Mouse (Mus musculus) MEL (cell line): ENCODE results near the gene Naa35. TPM values are rescaled to one million over a fixed set of nuclear protein-coding genes. Genes with fewer than 3 reads are reported as not detected.

Source experiments
- DNase-seq: peaks from one replicate; pipeline ENCODE4 v3.0.0; 2011; ENCODE audit warnings: low read depth, low spot score
- H3K27ac ChIP-seq: 2 replicates; pipeline ENCODE4 v1.5.1; 2012; ENCODE audit warnings: low read depth, mild to moderate bottlenecking, control low read depth, low read length, moderate library complexity; ENCODE audit not compliant: control insufficient read depth
- H3K27me3 ChIP-seq, 2 experiments: fragments of 150-350 bp in 1 of 2; sonication (generic) in 1 of 2; 2 replicates each; pipeline ENCODE4 v1.6.1; 2012; ENCODE audit warnings: low read length in 2 of 2, mild to moderate bottlenecking in 2 of 2, improper control_type of control experiment in 1 of 2, moderate library complexity in 1 of 2; ENCODE audit not compliant: insufficient read depth in 2 of 2, control insufficient read depth in 1 of 2
- H3K36me3 ChIP-seq, 2 experiments: 2 replicates each; pipeline ENCODE4 v1.6.1; 2012 to 2014; ENCODE audit warnings: low read length in 2 of 2, improper control_type of control experiment in 1 of 2, inconsistent platforms in 1 of 2, mild to moderate bottlenecking in 1 of 2; ENCODE audit not compliant: insufficient read depth in 2 of 2, control insufficient read depth in 1 of 2
- H3K4me1 ChIP-seq, 2 experiments: fragments of 150-350 bp in 1 of 2; sonication (generic) in 1 of 2; 2 replicates each; pipeline ENCODE4 v1.6.1; 2012; ENCODE audit warnings: low read length in 2 of 2, improper control_type of control experiment in 1 of 2, mild to moderate bottlenecking in 1 of 2; ENCODE audit not compliant: insufficient read depth in 2 of 2, control insufficient read depth in 1 of 2
- H3K4me3 ChIP-seq, 2 experiments: fragments of 150-350 bp in 1 of 2; sonication (generic) in 1 of 2; 2 replicates each; pipeline ENCODE4 v1.5.1; 2012; ENCODE audit warnings: low read depth in 2 of 2, low read length in 2 of 2, mild to moderate bottlenecking in 2 of 2, moderate library complexity in 2 of 2, control low read depth in 1 of 2, improper control_type of control experiment in 1 of 2; ENCODE audit not compliant: control insufficient read depth in 1 of 2, insufficient read depth in 1 of 2
- H3K79me2 ChIP-seq: 2 replicates; pipeline ENCODE4 v1.6.1; 2012; ENCODE audit warnings: mild to moderate bottlenecking, low read length, moderate library complexity; ENCODE audit not compliant: control insufficient read depth, poor library complexity, insufficient read depth
- H3K9ac ChIP-seq: 2 replicates; pipeline ENCODE4 v1.6.1; 2012; ENCODE audit warnings: low read depth, mild to moderate bottlenecking, control low read depth, low read length, moderate library complexity; ENCODE audit not compliant: control insufficient read depth, poor library complexity, severe bottlenecking
- H3K9me3 ChIP-seq: fragments of 150-350 bp; sonication (generic); replicated peaks from 2 replicates; pipeline ENCODE4 v1.6.1; 2012; ENCODE audit warnings: mild to moderate bottlenecking, low read length, improper control_type of control experiment, moderate library complexity; ENCODE audit not compliant: insufficient read depth
- CHD2 ChIP-seq: IDR thresholded peaks from 2 replicates; pipeline ENCODE4 v1.6.1; 2011; ENCODE audit warnings: low read length, improper control_type of control experiment
- CTCF ChIP-seq, 3 experiments: IDR thresholded peaks in 2 of 3; conservative IDR thresholded peaks in 1 of 3; 2 replicates each; pipeline ENCODE4 v1.5.1; 2011 to 2012; ENCODE audit warnings: low read length in 3 of 3, low read depth in 2 of 3, mild to moderate bottlenecking in 2 of 3, improper control_type of control experiment in 1 of 3, inconsistent platforms in 1 of 3, mixed read lengths in 1 of 3, moderate library complexity in 1 of 3; ENCODE audit not compliant: control insufficient read depth in 1 of 3, insufficient read depth in 1 of 3, poor library complexity in 1 of 3, severe bottlenecking in 1 of 3
- EP300 ChIP-seq, 2 experiments: IDR thresholded peaks; 2 replicates each; pipeline ENCODE4 v1.6.1; 2011; ENCODE audit warnings: improper control_type of control experiment in 2 of 2, low read length in 2 of 2, low read depth in 1 of 2, mild to moderate bottlenecking in 1 of 2
- GABPA ChIP-seq: IDR thresholded peaks from 2 replicates; pipeline ENCODE4 v1.6.1; 2012; ENCODE audit warnings: low read depth, mild to moderate bottlenecking, inconsistent platforms, low read length, improper control_type of control experiment, moderate library complexity
- HCFC1 ChIP-seq: IDR thresholded peaks from 2 replicates; pipeline ENCODE4 v1.6.1; 2012; ENCODE audit warnings: low read depth, mild to moderate bottlenecking, inconsistent platforms, low read length, improper control_type of control experiment, moderate library complexity
- KAT2A ChIP-seq: conservative IDR thresholded peaks from 2 replicates; pipeline ENCODE4 v1.6.1; 2012; ENCODE audit warnings: low read depth, low read length, improper control_type of control experiment, inconsistent platforms
- MAFK ChIP-seq: IDR thresholded peaks from 2 replicates; pipeline ENCODE4 v1.6.1; 2011; ENCODE audit warnings: low read depth, mild to moderate bottlenecking, low read length, improper control_type of control experiment, borderline replicate concordance
- MAX ChIP-seq: IDR thresholded peaks from 2 replicates; pipeline ENCODE4 v1.6.1; 2011; ENCODE audit warnings: low read length, improper control_type of control experiment
- MAZ ChIP-seq: IDR thresholded peaks from 2 replicates; pipeline ENCODE4 v1.6.1; 2012; ENCODE audit warnings: low read depth, mild to moderate bottlenecking, inconsistent platforms, low read length, improper control_type of control experiment
- MEF2A ChIP-seq: IDR thresholded peaks from 2 replicates; pipeline ENCODE4 v1.6.1; 2014; ENCODE audit warnings: low read depth, mild to moderate bottlenecking, inconsistent platforms, low read length, improper control_type of control experiment; ENCODE audit not compliant: poor library complexity, insufficient replicate concordance, severe bottlenecking; ENCODE audit errors: extremely low read depth
- MXI1 ChIP-seq: IDR thresholded peaks from 2 replicates; pipeline ENCODE4 v1.6.1; 2011; ENCODE audit warnings: mild to moderate bottlenecking, low read depth, low read length, improper control_type of control experiment
- MYB ChIP-seq: IDR thresholded peaks from 2 replicates; pipeline ENCODE4 v1.6.1; 2011; ENCODE audit warnings: mild to moderate bottlenecking, low read depth, low read length, improper control_type of control experiment
- NELFE ChIP-seq: IDR thresholded peaks from 2 replicates; pipeline ENCODE4 v1.6.1; 2011; ENCODE audit warnings: low read depth, low read length, improper control_type of control experiment
- NRF1 ChIP-seq: IDR thresholded peaks from 2 replicates; pipeline ENCODE4 v1.6.1; 2014; ENCODE audit warnings: low read depth, mild to moderate bottlenecking, inconsistent platforms, low read length, improper control_type of control experiment, moderate library complexity; ENCODE audit not compliant: poor library complexity, insufficient read depth, severe bottlenecking
- POLR2A ChIP-seq, 2 experiments: IDR thresholded peaks; 2 replicates each; pipeline ENCODE4 v1.6.1; 2011 to 2012; ENCODE audit warnings: low read length in 2 of 2, mild to moderate bottlenecking in 2 of 2, control low read depth in 1 of 2, improper control_type of control experiment in 1 of 2, low read depth in 1 of 2, moderate library complexity in 1 of 2; ENCODE audit not compliant: control insufficient read depth in 1 of 2, insufficient read depth in 1 of 2, poor library complexity in 1 of 2
- POLR2AphosphoS2 ChIP-seq: IDR thresholded peaks from 2 replicates; pipeline ENCODE4 v1.6.1; 2011; ENCODE audit warnings: low read length, improper control_type of control experiment
- POLR2AphosphoS5 ChIP-seq: IDR thresholded peaks from 2 replicates; pipeline ENCODE4 v1.6.1; 2012; ENCODE audit warnings: low read depth, borderline replicate concordance, mild to moderate bottlenecking, inconsistent platforms, low read length, moderate library complexity, mixed read lengths
- RCOR1 ChIP-seq: IDR thresholded peaks from 2 replicates; pipeline ENCODE4 v1.6.1; 2012; ENCODE audit warnings: low read depth, mild to moderate bottlenecking, inconsistent platforms, low read length, improper control_type of control experiment
- SIN3A ChIP-seq: IDR thresholded peaks from 2 replicates; pipeline ENCODE4 v1.6.1; 2012; ENCODE audit warnings: low read length, improper control_type of control experiment, inconsistent platforms
- SMC3 ChIP-seq: IDR thresholded peaks from 2 replicates; pipeline ENCODE4 v1.6.1; 2011; ENCODE audit warnings: low read depth, low read length, improper control_type of control experiment
- TAL1 ChIP-seq: IDR thresholded peaks from 2 replicates; pipeline ENCODE4 v1.6.1; 2012; ENCODE audit warnings: mild to moderate bottlenecking, inconsistent platforms, low read length, moderate library complexity, mixed read lengths
- TCF12 ChIP-seq: IDR thresholded peaks from 2 replicates; pipeline ENCODE4 v1.6.1; 2014; ENCODE audit warnings: low read depth, mild to moderate bottlenecking, inconsistent platforms, low read length, improper control_type of control experiment, moderate library complexity
- UBTF ChIP-seq: IDR thresholded peaks from 2 replicates; pipeline ENCODE4 v1.6.1; 2012; ENCODE audit warnings: low read depth, mild to moderate bottlenecking, inconsistent platforms, low read length, improper control_type of control experiment, moderate library complexity, borderline replicate concordance; ENCODE audit not compliant: insufficient read depth
- USF1 ChIP-seq: IDR thresholded peaks from 2 replicates; pipeline ENCODE4 v1.6.1; 2014; ENCODE audit warnings: low read depth, mild to moderate bottlenecking, inconsistent platforms, low read length, improper control_type of control experiment, moderate library complexity
- USF2 ChIP-seq, 2 experiments: IDR thresholded peaks; 2 replicates each; pipeline ENCODE4 v1.6.1; 2011 to 2012; ENCODE audit warnings: improper control_type of control experiment in 2 of 2, low read length in 2 of 2, borderline replicate concordance in 1 of 2, inconsistent platforms in 1 of 2, low read depth in 1 of 2, mild to moderate bottlenecking in 1 of 2; ENCODE audit not compliant: insufficient read depth in 1 of 2
- ZKSCAN1 ChIP-seq: IDR thresholded peaks from 2 replicates; pipeline ENCODE4 v1.6.1; 2012; ENCODE audit warnings: low read depth, mild to moderate bottlenecking, inconsistent platforms, low read length, improper control_type of control experiment, moderate library complexity
- ZMIZ1 ChIP-seq: IDR thresholded peaks from 2 replicates; pipeline ENCODE4 v1.6.1; 2012; ENCODE audit warnings: low read depth, mild to moderate bottlenecking, inconsistent platforms, low read length, improper control_type of control experiment, moderate library complexity
- polyA plus RNA-seq, 2 experiments: library from polyadenylated mRNA; stranded (reverse) in 1 of 2; unstranded in 1 of 2; fragments of >175 nt in 1 of 2; fragments of >200 nt in 1 of 2; gene quantifications; 2 replicates each; pipeline versions ENCODE4 v1.2.1 to v1.2.4; 2012; ENCODE audit warnings: low replicate concordance in 2 of 2, low read depth in 1 of 2; ENCODE audit not compliant: insufficient read length in 2 of 2, insufficient read depth in 1 of 2, missing spikeins in 1 of 2
- total RNA-seq: library from RNA; depleted of rRNA; stranded (reverse); fragments of 300-350 nt; gene quantifications from 2 replicates; pipeline ENCODE4 v1.2.3, GENCODE M21; 2012

Gene Naa35
- total and polyA plus RNA-seq, 3 experiments: 19.5 to 44.4 TPM; not detected in 1

- peak within 1 kb of the TSS; percentile 54 for H3K27ac ChIP-seq
- H3K9ac ChIP-seq: peak within 1 kb of the TSS; percentile 76
- peaks cover 0 to 22% of the 10 kb centered on the region in 2 experiments; a peak in 2 of 4 replicates for H3K36me3 ChIP-seq
- DNase-seq: peak; percentile 68
- peaks cover 20% of the 10 kb centered on the region for H3K79me2 ChIP-seq
- no peaks in the 10 kb centered on the region for H3K9me3 ChIP-seq
- peaks cover 12 to 33% of the 10 kb centered on the region in 2 experiments for H3K4me1 ChIP-seq
- H3K4me3 ChIP-seq: peak within 1 kb of the TSS; percentile 79 to 99
- TF ChIP-seq MXI1 (peak; percentile 53), SIN3A (peak; percentile 23; the same call in 1 of the 2 replicates), GABPA (no peak), UBTF (0 out of 2 replicates have a peak, but pooled peaks have one; percentile 51), ZKSCAN1 (no peak), MAX (no peak; the same call in 1 of the 2 replicates), CTCF (IDR thresholded peaks at IDR 0.05 in 2 of 3, conservative IDR thresholded peaks at IDR 0.05 in 1 of 3; ENCODE audit: control insufficient read depth in 1 of 3, insufficient read depth in 1 of 3, low read depth in 2 of 3, low read length in 3 of 3, poor library complexity in 1 of 3, severe bottlenecking in 1 of 3) (no peak), MAZ (no peak), MYB (no peak), MAFK (no peak), TCF12 (0 out of 2 replicates have a peak, but pooled peaks have one; percentile 20), TAL1 (no peak), EP300 (IDR thresholded peaks at IDR 0.05; ENCODE audit: low read depth in 1 of 2, low read length in 2 of 2) (no peak), HCFC1 (no peak), NELFE (no peak), CHD2 (no peak), NRF1 (no peak), KAT2A (no peak), USF2 (IDR thresholded peaks at IDR 0.05; ENCODE audit: borderline replicate concordance in 1 of 2, insufficient read depth in 1 of 2, low read depth in 1 of 2, low read length in 2 of 2) (no peak), POLR2A (IDR thresholded peaks at IDR 0.05; ENCODE audit: control insufficient read depth in 1 of 2, insufficient read depth in 1 of 2, low read depth in 1 of 2, low read length in 2 of 2, poor library complexity in 1 of 2) (peak; percentile 69 to 77; a peak in 2 of 4 replicates), USF1 (no peak), MEF2A (no peak), ZMIZ1 (peak; percentile 34; the same call in 1 of the 2 replicates), POLR2AphosphoS5 (no peak), SMC3 (no peak), RCOR1 (no peak), POLR2AphosphoS2 (no peak)
- no peaks in the 10 kb centered on the region for H3K27me3 ChIP-seq
These were observed 90.3 kb downstream of the Naa35 start, which contains the start of gene Golm1 for GRCm38 (mm10) chr13:59675151-59676011. Gene Golm1, minus strand, starts transcription at chr13:59675811.
